Mouse (Mus musculus) brain, embryonic 14.5 days (tissue): Measurements from ENCODE around the gene Tmem171.

Experiments used
- CTCF ChIP-seq: fragments of 200-500 bp; IDR thresholded peaks from 2 replicates; pipeline ENCODE4 v1.5.1; 2012; ENCODE audit warnings: inconsistent platforms, mild to moderate bottlenecking, moderate library complexity, borderline replicate concordance; ENCODE audit not compliant: insufficient read depth, insufficient read length; ENCODE audit errors: extremely low read depth
- POLR2A ChIP-seq: fragments of 200-500 bp; IDR thresholded peaks from 2 replicates; pipeline ENCODE4 v1.6.1; 2012; ENCODE audit warnings: mild to moderate bottlenecking, inconsistent platforms, borderline replicate concordance; ENCODE audit not compliant: poor library complexity, insufficient read depth, insufficient read length, severe bottlenecking; ENCODE audit errors: extremely low read depth

DNA sequence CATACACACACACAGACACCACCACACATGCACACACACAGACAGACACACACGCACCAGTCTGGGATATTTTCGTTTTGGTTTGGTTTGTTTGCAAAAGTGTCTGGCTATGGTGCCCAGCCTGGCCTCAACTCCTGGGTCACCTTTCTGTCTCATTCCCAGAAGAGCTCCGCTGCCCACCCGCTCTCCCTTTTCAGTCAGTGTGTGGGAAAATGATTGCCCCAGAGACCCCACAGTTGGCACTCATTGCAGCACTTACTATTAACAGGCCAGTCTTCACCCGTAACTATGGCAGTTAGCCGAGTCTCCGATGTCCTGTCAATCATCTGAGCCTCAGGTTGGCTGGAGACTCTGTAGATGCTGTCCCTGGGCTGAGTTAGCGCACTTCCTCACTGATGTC is 21.5 kb upstream of the Tmem171 start:
- TF ChIP-seq CTCF = no peak
- TF ChIP-seq POLR2A = no peak
